Mouse (Mus musculus) MEL (cell line): ENCODE measurements at regions not wholly inside any gene's neighbourhood (a gene's known extent, or its start where the extent isn't known, plus 50 kb on each side); places are given as distances from the start of the nearest gene placed in this dataset.

Experiments
- DNase-seq: peaks from one replicate; pipeline ENCODE4 v3.0.0; 2011; ENCODE audit warnings: low read depth, low spot score
- H3K27ac ChIP-seq: 2 replicates; pipeline ENCODE4 v1.5.1; 2012; ENCODE audit warnings: low read depth, mild to moderate bottlenecking, control low read depth, low read length, moderate library complexity; ENCODE audit not compliant: control insufficient read depth
- H3K27me3 ChIP-seq, 2 experiments: fragments of 150-350 bp in 1 of 2; sonication (generic) in 1 of 2; 2 replicates each; pipeline ENCODE4 v1.6.1; 2012; ENCODE audit warnings: low read length in 2 of 2, mild to moderate bottlenecking in 2 of 2, improper control_type of control experiment in 1 of 2, moderate library complexity in 1 of 2; ENCODE audit not compliant: insufficient read depth in 2 of 2, control insufficient read depth in 1 of 2
- H3K36me3 ChIP-seq, 2 experiments: 2 replicates each; pipeline ENCODE4 v1.6.1; 2012 to 2014; ENCODE audit warnings: low read length in 2 of 2, improper control_type of control experiment in 1 of 2, inconsistent platforms in 1 of 2, mild to moderate bottlenecking in 1 of 2; ENCODE audit not compliant: insufficient read depth in 2 of 2, control insufficient read depth in 1 of 2
- H3K4me1 ChIP-seq, 2 experiments: fragments of 150-350 bp in 1 of 2; sonication (generic) in 1 of 2; 2 replicates each; pipeline ENCODE4 v1.6.1; 2012; ENCODE audit warnings: low read length in 2 of 2, improper control_type of control experiment in 1 of 2, mild to moderate bottlenecking in 1 of 2; ENCODE audit not compliant: insufficient read depth in 2 of 2, control insufficient read depth in 1 of 2
- H3K4me3 ChIP-seq, 2 experiments: fragments of 150-350 bp in 1 of 2; sonication (generic) in 1 of 2; 2 replicates each; pipeline ENCODE4 v1.5.1; 2012; ENCODE audit warnings: low read depth in 2 of 2, low read length in 2 of 2, mild to moderate bottlenecking in 2 of 2, moderate library complexity in 2 of 2, control low read depth in 1 of 2, improper control_type of control experiment in 1 of 2; ENCODE audit not compliant: control insufficient read depth in 1 of 2, insufficient read depth in 1 of 2
- H3K79me2 ChIP-seq: 2 replicates; pipeline ENCODE4 v1.6.1; 2012; ENCODE audit warnings: mild to moderate bottlenecking, low read length, moderate library complexity; ENCODE audit not compliant: control insufficient read depth, poor library complexity, insufficient read depth
- H3K9ac ChIP-seq: 2 replicates; pipeline ENCODE4 v1.6.1; 2012; ENCODE audit warnings: low read depth, mild to moderate bottlenecking, control low read depth, low read length, moderate library complexity; ENCODE audit not compliant: control insufficient read depth, poor library complexity, severe bottlenecking
- H3K9me3 ChIP-seq: fragments of 150-350 bp; sonication (generic); replicated peaks from 2 replicates; pipeline ENCODE4 v1.6.1; 2012; ENCODE audit warnings: mild to moderate bottlenecking, low read length, improper control_type of control experiment, moderate library complexity; ENCODE audit not compliant: insufficient read depth
- BHLHE40 ChIP-seq: IDR thresholded peaks from 2 replicates; pipeline ENCODE4 v1.6.1; 2012; ENCODE audit warnings: low read depth, mild to moderate bottlenecking, inconsistent platforms, low read length, improper control_type of control experiment, borderline replicate concordance
- CTCF ChIP-seq, 3 experiments: IDR thresholded peaks in 2 of 3; conservative IDR thresholded peaks in 1 of 3; 2 replicates each; pipeline ENCODE4 v1.5.1; 2011 to 2012; ENCODE audit warnings: low read length in 3 of 3, low read depth in 2 of 3, mild to moderate bottlenecking in 2 of 3, improper control_type of control experiment in 1 of 3, inconsistent platforms in 1 of 3, mixed read lengths in 1 of 3, moderate library complexity in 1 of 3; ENCODE audit not compliant: control insufficient read depth in 1 of 3, insufficient read depth in 1 of 3, poor library complexity in 1 of 3, severe bottlenecking in 1 of 3
- E2F4 ChIP-seq: IDR thresholded peaks from 2 replicates; pipeline ENCODE4 v1.6.1; 2011; ENCODE audit warnings: low read depth, low read length, improper control_type of control experiment, borderline replicate concordance
- GATA1 ChIP-seq: IDR thresholded peaks from 2 replicates; pipeline ENCODE4 v1.6.1; 2011; ENCODE audit warnings: low read depth, low read length, improper control_type of control experiment
- HCFC1 ChIP-seq: IDR thresholded peaks from 2 replicates; pipeline ENCODE4 v1.6.1; 2012; ENCODE audit warnings: low read depth, mild to moderate bottlenecking, inconsistent platforms, low read length, improper control_type of control experiment, moderate library complexity
- KAT2A ChIP-seq: conservative IDR thresholded peaks from 2 replicates; pipeline ENCODE4 v1.6.1; 2012; ENCODE audit warnings: low read depth, low read length, improper control_type of control experiment, inconsistent platforms
- MAFK ChIP-seq: IDR thresholded peaks from 2 replicates; pipeline ENCODE4 v1.6.1; 2011; ENCODE audit warnings: low read depth, mild to moderate bottlenecking, low read length, improper control_type of control experiment, borderline replicate concordance
- MAX ChIP-seq: IDR thresholded peaks from 2 replicates; pipeline ENCODE4 v1.6.1; 2011; ENCODE audit warnings: low read length, improper control_type of control experiment
- MAZ ChIP-seq: IDR thresholded peaks from 2 replicates; pipeline ENCODE4 v1.6.1; 2012; ENCODE audit warnings: low read depth, mild to moderate bottlenecking, inconsistent platforms, low read length, improper control_type of control experiment
- MEF2A ChIP-seq: IDR thresholded peaks from 2 replicates; pipeline ENCODE4 v1.6.1; 2014; ENCODE audit warnings: low read depth, mild to moderate bottlenecking, inconsistent platforms, low read length, improper control_type of control experiment; ENCODE audit not compliant: poor library complexity, insufficient replicate concordance, severe bottlenecking; ENCODE audit errors: extremely low read depth
- MYB ChIP-seq: IDR thresholded peaks from 2 replicates; pipeline ENCODE4 v1.6.1; 2011; ENCODE audit warnings: mild to moderate bottlenecking, low read depth, low read length, improper control_type of control experiment
- MYC ChIP-seq: IDR thresholded peaks from 2 replicates; pipeline ENCODE4 v1.6.1; 2011; ENCODE audit warnings: low read depth, mild to moderate bottlenecking, low read length, improper control_type of control experiment, moderate library complexity
- POLR2AphosphoS2 ChIP-seq: IDR thresholded peaks from 2 replicates; pipeline ENCODE4 v1.6.1; 2011; ENCODE audit warnings: low read length, improper control_type of control experiment
- POLR2AphosphoS5 ChIP-seq: IDR thresholded peaks from 2 replicates; pipeline ENCODE4 v1.6.1; 2012; ENCODE audit warnings: low read depth, borderline replicate concordance, mild to moderate bottlenecking, inconsistent platforms, low read length, moderate library complexity, mixed read lengths
- RAD21 ChIP-seq: IDR thresholded peaks from 2 replicates; pipeline ENCODE4 v1.6.1; 2011; ENCODE audit warnings: mild to moderate bottlenecking, low read depth, low read length, improper control_type of control experiment
- RCOR1 ChIP-seq: IDR thresholded peaks from 2 replicates; pipeline ENCODE4 v1.6.1; 2012; ENCODE audit warnings: low read depth, mild to moderate bottlenecking, inconsistent platforms, low read length, improper control_type of control experiment
- SIN3A ChIP-seq: IDR thresholded peaks from 2 replicates; pipeline ENCODE4 v1.6.1; 2012; ENCODE audit warnings: low read length, improper control_type of control experiment, inconsistent platforms
- SMC3 ChIP-seq: IDR thresholded peaks from 2 replicates; pipeline ENCODE4 v1.6.1; 2011; ENCODE audit warnings: low read depth, low read length, improper control_type of control experiment
- TCF12 ChIP-seq: IDR thresholded peaks from 2 replicates; pipeline ENCODE4 v1.6.1; 2014; ENCODE audit warnings: low read depth, mild to moderate bottlenecking, inconsistent platforms, low read length, improper control_type of control experiment, moderate library complexity
- USF1 ChIP-seq: IDR thresholded peaks from 2 replicates; pipeline ENCODE4 v1.6.1; 2014; ENCODE audit warnings: low read depth, mild to moderate bottlenecking, inconsistent platforms, low read length, improper control_type of control experiment, moderate library complexity
- ZC3H11A ChIP-seq: IDR thresholded peaks from 2 replicates; pipeline ENCODE4 v1.6.1; 2012; ENCODE audit warnings: low read depth, mild to moderate bottlenecking, inconsistent platforms, low read length, improper control_type of control experiment
- ZKSCAN1 ChIP-seq: IDR thresholded peaks from 2 replicates; pipeline ENCODE4 v1.6.1; 2012; ENCODE audit warnings: low read depth, mild to moderate bottlenecking, inconsistent platforms, low read length, improper control_type of control experiment, moderate library complexity
- ZMIZ1 ChIP-seq: IDR thresholded peaks from 2 replicates; pipeline ENCODE4 v1.6.1; 2012; ENCODE audit warnings: low read depth, mild to moderate bottlenecking, inconsistent platforms, low read length, improper control_type of control experiment, moderate library complexity
- ZNF384 ChIP-seq: IDR thresholded peaks from 2 replicates; pipeline ENCODE4 v1.6.1; 2012; ENCODE audit warnings: low read depth, mild to moderate bottlenecking, inconsistent platforms, low read length, improper control_type of control experiment

GRCm38 (mm10) chr3:52881139-52881538 is 135.9 kb downstream of the Cog6 start:
- H3K4me3 ChIP-seq, result no peak overlapping the region
- no peak overlapping the region for H3K9ac ChIP-seq
- H3K36me3 ChIP-seq, result no peaks in the 10 kb centered on the region
- H3K4me1 ChIP-seq, result no peaks in the 10 kb centered on the region
- H3K27ac ChIP-seq, result no peak overlapping the region
- TF ChIP-seq MAFK (no peak), MAX (no peak), ZMIZ1 (no peak), SMC3 (no peak), MAZ (no peak), RCOR1 (no peak)
- no peak for DNase-seq
- no peaks in the 10 kb centered on the region for H3K9me3 ChIP-seq
- no peaks in the 10 kb centered on the region for H3K27me3 ChIP-seq
- H3K79me2 ChIP-seq, result no peaks in the 10 kb centered on the region

GRCm38 (mm10) chr3:52879700-52880099 is 137.3 kb downstream of the Cog6 start:
- Histone ChIP-seq H3K4me1 (no peaks in the 10 kb centered on the region), H3K36me3 (no peaks in the 10 kb centered on the region), H3K9me3 (no peaks in the 10 kb centered on the region), H3K79me2 (no peaks in the 10 kb centered on the region), H3K27ac (no peak overlapping the region), H3K4me3 (no peak overlapping the region), H3K9ac (no peak overlapping the region), H3K27me3 (no peaks in the 10 kb centered on the region)
- DNase-seq, result no peak
- TF ChIP-seq SIN3A (no peak), MAFK (no peak), E2F4 (no peak), ZC3H11A (no peak)
- TF ChIP-seq, all 39 proteins: peak for 0

GRCm38 (mm10) chr3:52878334-52878733 is 138.7 kb downstream of the Cog6 start:
- no peak for DNase-seq
- no peak overlapping the region for H3K4me3 ChIP-seq
- TF ChIP-seq MYC (no peak), KAT2A (no peak), MEF2A (no peak), RCOR1 (no peak), ZC3H11A (no peak), GATA1 (no peak), MAFK (no peak), SMC3 (no peak), ZNF384 (no peak), MYB (no peak), ZKSCAN1 (no peak), TCF12 (no peak), POLR2AphosphoS2 (no peak), POLR2AphosphoS5 (no peak), HCFC1 (no peak), E2F4 (no peak), RAD21 (no peak), BHLHE40 (no peak), CTCF (IDR thresholded peaks at IDR 0.05 in 2 of 3, conservative IDR thresholded peaks at IDR 0.05 in 1 of 3; ENCODE audit: control insufficient read depth in 1 of 3, insufficient read depth in 1 of 3, low read depth in 2 of 3, low read length in 3 of 3, poor library complexity in 1 of 3, severe bottlenecking in 1 of 3) (no peak), USF1 (no peak)

More at GRCm38 (mm10) chr3:52878334-52878733, 138.7 kb downstream of the Cog6 start:
- Histone ChIP-seq H3K9ac (no peak overlapping the region), H3K27ac (no peak overlapping the region), H3K79me2 (no peaks in the 10 kb centered on the region), H3K9me3 (no peaks in the 10 kb centered on the region), H3K36me3 (no peaks in the 10 kb centered on the region), H3K4me1 (no peaks in the 10 kb centered on the region), H3K27me3 (no peaks in the 10 kb centered on the region)
